Mouse (Mus musculus): Measurements from ENCODE around the gene Frmpd1. TPM values are rescaled to one million over a fixed set of nuclear protein-coding genes. Genes with fewer than 3 reads are reported as not detected.

The Frmpd1 gene
- total RNA-seq, 4 experiments from 2014 or later: 10.3 to 10.9 (median 10.7) TPM

- DNase-seq (ENCODE audit: low spot score in 2 of 2): peak; percentile 79 to 86
Measured at GRCm38 (mm10) chr4:45320159-45320816, 135.6 kb downstream of the Frmpd1 start.

DNA sequence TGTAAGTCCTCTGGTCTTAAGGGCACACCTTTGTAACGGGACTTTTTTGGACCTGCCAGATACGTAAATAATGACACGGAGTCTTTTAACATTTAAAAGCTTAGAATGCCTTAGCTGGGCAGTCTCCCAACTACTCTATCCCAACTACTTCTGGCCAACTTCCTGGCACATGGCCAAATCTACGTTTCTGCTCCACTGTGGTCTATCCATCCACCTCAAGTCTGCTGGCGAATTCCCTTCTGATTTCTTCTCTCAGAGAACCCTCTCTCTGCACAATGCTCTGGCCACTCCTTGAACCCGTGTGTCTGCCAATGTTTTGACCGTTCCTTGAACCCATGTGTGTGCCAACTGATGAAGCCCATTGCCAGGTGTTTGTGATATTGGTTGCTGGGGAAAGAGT, 146.5 kb downstream of the Frmpd1 start:
- no peak for DNase-seq (ENCODE audit: low spot score in 2 of 2)

- no peak for DNase-seq (ENCODE audit: low spot score in 2 of 2)
Measured at GRCm38 (mm10) chr4:45332466-45332865, 147.8 kb downstream of the Frmpd1 start.

Other genes starting within 250 kb of the Frmpd1 start
- gene Grhpr, start 203.5 kb upstream of the Frmpd1 start, total RNA-seq (2022): 10 to 100 TPM; 31.7 to 36.2 (median 33.1) TPM
- 10 to 100 TPM in 1 of 4 experiments, 1 to 10 TPM in 3; 8.5 to 10.3 (median 9.5) TPM for gene Zbtb5, start 172.5 kb upstream of the Frmpd1 start, total RNA-seq (2022)
- 10 to 100 TPM in 3 of 4 experiments, 1 to 10 TPM in 1; 9.4 to 13.8 (median 12.4) TPM for gene Polr1e, start 166.3 kb upstream of the Frmpd1 start, total RNA-seq (2022)
- gene Fbxo10, start 100.3 kb upstream of the Frmpd1 start, total RNA-seq (2022): 10 to 100 TPM; 30.5 to 33.5 (median 31.9) TPM
- gene Tomm5, start 76.8 kb upstream of the Frmpd1 start, total RNA-seq (2022): 10 to 100 TPM; 51.0 to 66.8 (median 61.3) TPM
- gene Trmt10b, start 112.3 kb downstream of the Frmpd1 start, total RNA-seq (2022): 10 to 100 TPM; 15.0 to 20.7 (median 16.7) TPM
- gene Dcaf10, start 157.2 kb downstream of the Frmpd1 start, total RNA-seq (2022): 10 to 100 TPM; 15.8 to 18.4 (median 16.3) TPM
- gene Exosc3, start 157.9 kb downstream of the Frmpd1 start, total RNA-seq (2022): 10 to 100 TPM; 12.0 to 16.8 (median 13.5) TPM
- gene Slc25a51, start 223.9 kb downstream of the Frmpd1 start, total RNA-seq (2022): 100 to 1,000 TPM; 108 to 114 (median 111) TPM

Data from left cerebral cortex, adult 8-10 months (tissue).